Mouse (Mus musculus): ENCODE results near the gene Arntl2. TPM values are rescaled to one million over a fixed set of nuclear protein-coding genes. Genes with fewer than 3 reads are reported as not detected.

The Arntl2 gene
- polyA plus RNA-seq, 1 experiment from 2014 or later, result 8.3 TPM

DNA sequence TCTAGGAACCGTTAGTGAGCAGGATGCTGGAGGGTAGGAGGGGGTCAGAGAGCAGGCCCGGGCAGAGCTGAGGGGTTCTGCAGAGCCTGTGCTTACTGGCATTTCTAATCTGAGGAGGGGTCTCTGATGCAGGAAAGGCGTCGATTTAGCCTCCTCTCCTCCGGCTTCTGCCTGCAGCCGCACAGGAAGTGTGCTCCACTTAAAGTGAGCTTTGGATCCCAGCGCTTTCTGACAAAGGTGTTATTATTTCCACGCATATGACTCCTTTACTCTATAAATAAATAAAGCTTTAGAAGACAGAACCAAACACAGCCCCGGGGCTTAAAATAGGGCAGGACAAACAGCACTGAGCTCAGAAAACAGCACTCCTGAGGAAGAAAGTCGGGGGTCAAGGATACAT, 83.1 kb downstream of the Arntl2 start:
- 48% methylated on average over 10 of the region's 10 CpGs for WGBS
- H3K27ac ChIP-seq, result no peak overlapping the region; the same call in 1 of the 2 replicates
- H3K9me3 ChIP-seq, result peaks cover 9% of the 10 kb centered on the region
- H3K4me1 ChIP-seq (replicated peaks), result peaks cover 16% of the 10 kb centered on the region; the same call in 1 of the 2 replicates
- H3K9ac ChIP-seq (replicated peaks), result no peak overlapping the region
- no peaks in the 10 kb centered on the region for H3K27me3 ChIP-seq
- H3K4me2 ChIP-seq, result no peak overlapping the region
- H3K4me3 ChIP-seq (replicated peaks), result no peak overlapping the region
- ATAC-seq (ENCODE audit: insufficient number of reproducible peaks, insufficient read depth, low FRiP score, low TSS enrichment, low read depth), result peak; percentile 34; the same call in 1 of the 2 replicates
- no peaks in the 10 kb centered on the region for H3K36me3 ChIP-seq

- peaks cover 20% of the 10 kb centered on the region; the same call in 1 of the 2 replicates for H3K4me1 ChIP-seq (replicated peaks)
- H3K9ac ChIP-seq (replicated peaks), result no peak overlapping the region
- no peak overlapping the region for H3K27ac ChIP-seq
- peaks cover 9% of the 10 kb centered on the region for H3K9me3 ChIP-seq
- no peak overlapping the region for H3K4me3 ChIP-seq (replicated peaks)
- H3K27me3 ChIP-seq, result no peaks in the 10 kb centered on the region
- 86% methylated on average over 9 of the region's 9 CpGs for WGBS
- no peak for ATAC-seq (ENCODE audit: insufficient number of reproducible peaks, insufficient read depth, low FRiP score, low TSS enrichment, low read depth)
- no peaks in the 10 kb centered on the region for H3K36me3 ChIP-seq
- no peak overlapping the region for H3K4me2 ChIP-seq
Measured at GRCm38 (mm10) chr6:146879856-146880255, 84.0 kb downstream of the Arntl2 start.

DNA sequence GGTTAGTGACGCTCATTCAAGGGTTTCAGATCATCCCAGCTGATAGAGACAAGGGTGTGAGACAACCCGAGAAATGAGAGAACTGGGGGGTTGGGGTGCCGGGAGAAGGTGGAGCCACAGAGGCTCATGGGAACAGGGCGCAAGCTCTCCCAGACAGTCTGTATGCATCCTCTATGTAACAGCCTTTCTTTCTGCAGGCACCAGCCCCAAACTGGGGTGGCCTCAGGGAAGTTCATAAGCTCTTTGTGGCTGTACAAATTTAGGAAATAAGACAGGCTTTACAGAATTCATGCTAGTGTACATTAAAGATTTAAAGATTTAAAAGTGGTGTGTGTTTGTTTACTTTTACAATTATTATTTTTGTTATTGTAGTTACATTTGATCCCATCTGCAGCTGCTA, 84.4 kb downstream of the Arntl2 start:
- ATAC-seq (ENCODE audit: insufficient number of reproducible peaks, insufficient read depth, low FRiP score, low TSS enrichment, low read depth), result no peak
- Histone ChIP-seq H3K36me3 (no peaks in the 10 kb centered on the region), H3K4me2 (no peak overlapping the region), H3K9me3 (peaks cover 9% of the 10 kb centered on the region), H3K4me1 (replicated peaks) (peaks cover 23% of the 10 kb centered on the region; the same call in 1 of the 2 replicates), H3K27me3 (no peaks in the 10 kb centered on the region), H3K27ac (no peak overlapping the region), H3K9ac (replicated peaks) (no peak overlapping the region), H3K4me3 (replicated peaks) (no peak overlapping the region)
- WGBS, result 76% methylated on average over 4 of the region's 4 CpGs

- Histone ChIP-seq H3K4me3 (replicated peaks) (no peak overlapping the region), H3K27me3 (no peaks in the 10 kb centered on the region), H3K4me1 (replicated peaks) (peaks cover 37% of the 10 kb centered on the region), H3K27ac (no peak overlapping the region), H3K9ac (replicated peaks) (no peak overlapping the region), H3K4me2 (no peak overlapping the region), H3K9me3 (peaks cover 4% of the 10 kb centered on the region), H3K36me3 (no peaks in the 10 kb centered on the region)
- no peak for ATAC-seq (ENCODE audit: insufficient number of reproducible peaks, insufficient read depth, low FRiP score, low TSS enrichment, low read depth)
- 50% methylated on average over 13 of the region's 13 CpGs for WGBS
Measured at GRCm38 (mm10) chr6:146881896-146882770, 86.3 kb downstream of the Arntl2 start.

Other genes starting within 250 kb of the Arntl2 start
- gene Fgfr1op2, start 218.9 kb upstream of the Arntl2 start, polyA plus RNA-seq (2016; fragmentation: Nextera tagmentation; extraction: Ambion mirVana), result 89.2 and 95.8 TPM in 2 replicates
- gene Ints13, start 218.2 kb upstream of the Arntl2 start, polyA plus RNA-seq (2016; fragmentation: Nextera tagmentation; extraction: Ambion mirVana), result 92.9 and 101 TPM in 2 replicates
- gene Med21, start 153.5 kb upstream of the Arntl2 start, polyA plus RNA-seq (2016; fragmentation: Nextera tagmentation; extraction: Ambion mirVana), result 140 and 145 TPM in 2 replicates
- 34.1 and 34.4 TPM in 2 replicates for gene Tm7sf3, start 153.2 kb upstream of the Arntl2 start, polyA plus RNA-seq (2016; fragmentation: Nextera tagmentation; extraction: Ambion mirVana)
- gene Stk38l, start 71.1 kb upstream of the Arntl2 start, polyA plus RNA-seq (2016; fragmentation: Nextera tagmentation; extraction: Ambion mirVana), result 21.8 and 22.6 TPM in 2 replicates
- gene Smco2, start 54.0 kb downstream of the Arntl2 start, polyA plus RNA-seq (2016; fragmentation: Nextera tagmentation; extraction: Ambion mirVana), result not detected in 2 replicates
- gene Ppfibp1, start 92.4 kb downstream of the Arntl2 start, polyA plus RNA-seq (2016; fragmentation: Nextera tagmentation; extraction: Ambion mirVana), result 61.0 and 68.0 TPM in 2 replicates
- 0.10 and 0.11 TPM in 2 replicates for gene 1700034J05Rik, start 158.4 kb downstream of the Arntl2 start, polyA plus RNA-seq (2016; fragmentation: Nextera tagmentation; extraction: Ambion mirVana)
- gene Rep15, start 236.5 kb downstream of the Arntl2 start, polyA plus RNA-seq (2016; fragmentation: Nextera tagmentation; extraction: Ambion mirVana), result 1.6 and 2.0 TPM in 2 replicates
- gene Mrps35, start 246.7 kb downstream of the Arntl2 start, polyA plus RNA-seq (2016; fragmentation: Nextera tagmentation; extraction: Ambion mirVana), result 102 and 106 TPM in 2 replicates

Data from limb, embryonic 12.5 days (tissue).